Mouse (Mus musculus) cerebellum, adult 2 months (tissue): ENCODE results near the gene Wnt5b. TPM values are rescaled to one million over a fixed set of nuclear protein-coding genes. Genes with fewer than 3 reads are reported as not detected.
"Not testable (repeated sequence)": the region's sequence is repeated elsewhere in the genome, so short reads cannot be mapped to it uniquely, and the experiment has no call there.

ENCODE experiments used
- DNase-seq, 2 experiments: peaks; one replicate each; pipeline ENCODE4 v3.0.0; 2021
- H3K27ac ChIP-seq: fragments of 200-500 bp; 2 replicates; pipeline ENCODE4 v1.5.1; 2012; ENCODE audit warnings: low read length, control low read depth, inconsistent platforms; ENCODE audit not compliant: insufficient read depth
- H3K27me3 ChIP-seq: fragments of 200-500 bp; 2 replicates; pipeline ENCODE4 v1.6.1; 2012; ENCODE audit warnings: inconsistent platforms, mild to moderate bottlenecking, low read length, moderate library complexity; ENCODE audit not compliant: control insufficient read depth, insufficient read depth
- H3K4me1 ChIP-seq: fragments of 200-500 bp; 2 replicates; pipeline ENCODE4 v1.6.1; 2011; ENCODE audit warnings: low read length; ENCODE audit not compliant: control insufficient read depth, insufficient read depth
- H3K4me3 ChIP-seq: fragments of 200-500 bp; replicated peaks from 2 replicates; pipeline ENCODE3; 2011; ENCODE audit warnings: mild to moderate bottlenecking, low read depth, low read length, control low read depth; ENCODE audit not compliant: insufficient read depth
- CTCF ChIP-seq: fragments of 200-500 bp; IDR thresholded peaks from 2 replicates; pipeline ENCODE4 v1.5.1; 2011; ENCODE audit warnings: low read depth, mild to moderate bottlenecking, control low read depth, low read length, moderate library complexity, borderline replicate concordance; ENCODE audit not compliant: insufficient read depth
- POLR2A ChIP-seq: fragments of 200-500 bp; IDR thresholded peaks from 2 replicates; pipeline ENCODE4 v1.6.1; 2011; ENCODE audit warnings: low read length, control low read depth, borderline replicate concordance; ENCODE audit not compliant: insufficient read depth
- WGBS: fragments of 180-500 bp; shearing (Covaris S2); methylation state at CpG from one replicate; pipeline ENCODE4 v1.1.7; 2018; 5-methylcytosine and 5-hydroxymethylcytosine counted together
- polyA plus RNA-seq: library from polyadenylated mRNA; depleted of rRNA; stranded (reverse); fragments of >200 nt; gene quantifications from 2 replicates; pipeline ENCODE4 v1.2.3, GENCODE M21; 2012

Gene Wnt5b
- polyA plus RNA-seq, 1 experiment = 2.0 TPM

GRCm38 (mm10) chr6:119489765-119490164 lies 54.4 kb downstream of the Wnt5b start:
- Histone ChIP-seq H3K27me3 (no peaks in the 10 kb centered on the region), H3K4me1 (peaks cover 4% of the 10 kb centered on the region), H3K4me3 (no peak overlapping the region), H3K27ac (no peak overlapping the region)
- no peak for TF ChIP-seq POLR2A
- TF ChIP-seq CTCF = peak; percentile 90
- WGBS = 9% methylated on average over 5 of the region's 5 CpGs
- DNase-seq = peak in 1 of 2 experiments; percentile 26

- Histone ChIP-seq H3K27me3 (no peaks in the 10 kb centered on the region), H3K4me3 (no peak overlapping the region), H3K27ac (no peak overlapping the region), H3K4me1 (peaks cover 10% of the 10 kb centered on the region)
- DNase-seq = no peak
- 94% methylated on average over 9 of the region's 9 CpGs for WGBS
- TF ChIP-seq POLR2A (no peak), CTCF (no peak)
Observed at GRCm38 (mm10) chr6:119487619-119488018, 56.5 kb downstream of the Wnt5b start.

DNA sequence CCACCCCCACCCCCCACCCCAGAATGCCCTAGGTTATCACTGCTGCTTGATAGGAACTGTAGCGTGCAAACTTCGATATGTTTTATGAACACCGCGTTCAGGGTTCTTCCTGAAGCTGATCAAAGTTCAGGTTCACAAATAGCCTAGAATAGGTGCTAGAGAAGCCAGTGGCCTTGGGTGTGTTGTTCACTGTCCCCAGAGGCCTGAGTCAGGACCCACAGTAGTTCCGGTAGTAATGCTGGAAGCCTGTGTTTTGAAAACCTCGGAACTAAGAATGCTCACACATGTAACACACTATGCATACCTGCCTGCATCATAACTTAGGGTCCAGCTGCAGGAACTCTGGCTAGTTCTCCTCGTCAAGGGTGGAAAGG lies 57.1 kb downstream of the Wnt5b start:
- no peak for DNase-seq
- no peak for TF ChIP-seq POLR2A
- no peak for TF ChIP-seq CTCF
- no peaks in the 10 kb centered on the region for H3K27me3 ChIP-seq
- WGBS = 91% methylated on average over 7 of the region's 7 CpGs
- H3K4me1 ChIP-seq = peaks cover 10% of the 10 kb centered on the region
- no peak overlapping the region for H3K27ac ChIP-seq
- no peak overlapping the region for H3K4me3 ChIP-seq

DNA sequence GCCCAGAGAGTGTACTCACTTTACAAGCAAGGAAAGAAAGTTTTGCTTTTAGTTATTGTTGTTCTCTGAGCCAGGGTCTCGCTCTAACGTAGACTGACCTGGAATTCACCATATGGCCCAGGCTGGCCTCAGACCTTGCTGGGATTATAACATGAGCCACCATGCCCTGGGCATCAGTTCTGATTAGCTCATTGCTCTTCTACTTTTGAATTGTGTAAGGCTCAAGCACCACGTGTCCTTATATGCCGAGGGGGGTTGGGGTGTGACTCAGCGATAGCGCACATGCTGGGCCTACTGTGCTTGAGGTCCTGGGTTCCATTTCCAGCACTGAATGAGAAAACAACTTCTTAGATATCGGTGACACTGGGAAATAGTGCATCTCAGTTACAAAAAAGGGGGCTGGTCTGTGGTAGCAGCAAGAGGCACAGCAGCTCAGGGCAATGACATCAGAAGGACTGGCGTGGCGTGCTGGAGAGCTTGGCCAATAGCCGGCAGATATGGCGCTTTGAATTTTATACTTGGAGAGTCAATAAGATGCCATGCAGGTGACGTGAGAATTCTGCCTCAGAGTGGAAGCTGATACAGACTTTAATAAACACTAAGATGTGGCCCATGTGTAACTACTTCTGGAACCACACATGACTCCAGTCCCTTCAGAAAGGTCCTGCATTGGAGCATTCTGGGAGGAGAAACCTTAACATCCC lies 57.6 kb downstream of the Wnt5b start:
- H3K27me3 ChIP-seq = no peaks in the 10 kb centered on the region
- H3K4me1 ChIP-seq = peaks cover 10% of the 10 kb centered on the region
- 72% methylated on average over 12 of the region's 12 CpGs for WGBS
- H3K4me3 ChIP-seq = no peak overlapping the region
- TF ChIP-seq POLR2A (no peak), CTCF (no peak)
- DNase-seq = no peak
- no peak overlapping the region for H3K27ac ChIP-seq

DNA sequence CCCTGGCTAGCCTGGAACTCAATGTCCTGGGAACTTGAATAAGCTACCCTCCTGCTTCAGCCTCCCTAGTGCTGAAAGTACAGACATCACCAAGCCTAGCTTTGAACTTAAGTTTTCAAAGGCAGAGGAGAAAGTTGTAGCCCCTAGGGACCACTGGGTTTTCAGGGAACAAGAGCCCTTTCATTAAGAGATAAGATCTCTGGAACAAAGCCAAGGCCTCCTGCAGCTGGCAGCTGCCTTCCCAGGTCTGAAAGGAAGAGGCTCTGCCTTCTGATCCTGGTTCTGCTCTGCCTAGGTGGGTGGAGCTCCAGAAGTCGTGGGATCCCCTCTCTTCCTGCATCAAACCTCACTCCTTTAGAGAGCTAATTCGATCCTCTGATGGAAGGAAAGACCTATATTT lies 58.7 kb downstream of the Wnt5b start:
- Histone ChIP-seq H3K4me3 (no peak overlapping the region), H3K27me3 (no peaks in the 10 kb centered on the region), H3K27ac (no peak overlapping the region), H3K4me1 (peaks cover 10% of the 10 kb centered on the region)
- WGBS = 9% methylated on average over 2 of the region's 2 CpGs
- no peak for DNase-seq
- TF ChIP-seq POLR2A (no peak), CTCF (no peak)

DNA sequence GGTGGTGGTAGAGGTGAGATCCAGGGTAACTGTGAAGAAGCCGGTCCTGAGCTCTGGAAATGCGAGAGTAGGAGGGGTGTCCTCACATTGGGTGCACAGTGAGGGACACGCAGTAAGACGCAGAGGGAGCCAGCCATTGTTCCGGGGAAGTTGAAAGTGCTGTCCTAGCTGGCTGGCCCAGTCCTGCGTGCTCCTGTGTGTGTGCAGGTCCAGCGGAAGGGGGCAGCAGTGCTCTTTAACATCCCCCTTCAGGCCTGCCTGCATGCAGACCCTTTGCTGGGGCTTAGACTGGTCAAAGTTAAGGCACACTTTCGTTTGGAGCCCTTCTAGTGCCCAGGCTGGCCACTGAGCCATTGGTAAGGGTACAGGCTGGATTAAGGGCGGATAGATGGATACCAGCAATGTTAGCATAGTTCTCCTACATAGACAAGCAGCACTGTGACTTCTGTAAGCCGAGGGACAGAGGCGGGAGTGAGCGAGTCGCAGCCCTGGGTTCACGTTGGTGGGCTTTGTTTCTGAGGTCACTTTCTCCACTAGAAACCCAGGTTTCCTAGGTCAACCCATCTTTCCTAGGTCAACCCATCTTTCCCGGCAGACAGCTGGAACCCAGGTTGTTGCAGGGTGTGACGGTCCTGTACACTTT lies 61.1 kb downstream of the Wnt5b start:
- Histone ChIP-seq H3K4me1 (peaks cover 10% of the 10 kb centered on the region), H3K4me3 (peak overlapping the region; percentile 42), H3K27me3 (no peaks in the 10 kb centered on the region), H3K27ac (no peak overlapping the region)
- no peak for TF ChIP-seq POLR2A
- TF ChIP-seq CTCF = peak; percentile 64
- peak; percentile 42 to 56 for DNase-seq
- 31% methylated on average over 16 of the region's 16 CpGs for WGBS

GRCm38 (mm10) chr6:119481741-119482390 lies 62.3 kb downstream of the Wnt5b start:
- not testable (repeated sequence) for H3K27me3 ChIP-seq, H3K27ac ChIP-seq
- peak in 1 of 2 experiments; percentile 24 for DNase-seq
- WGBS = 6% methylated on average over 10 of the region's 10 CpGs
- Histone ChIP-seq H3K4me3 (peak overlapping the region; percentile 42), H3K4me1 (peaks cover 10% of the 10 kb centered on the region)

GRCm38 (mm10) chr6:119480706-119481331 lies 63.3 kb downstream of the Wnt5b start:
- under 1% methylated on average over 33 of the region's 33 CpGs for WGBS
- H3K27me3 ChIP-seq = no peaks in the 10 kb centered on the region
- peak in 1 of 2 experiments; percentile 59 for DNase-seq
- TF ChIP-seq POLR2A (no peak), CTCF (no peak)
- peak overlapping the region; percentile 60 for H3K4me3 ChIP-seq
- peak overlapping the region; percentile 55; the same call in 1 of the 2 replicates for H3K27ac ChIP-seq
- peaks cover 7% of the 10 kb centered on the region for H3K4me1 ChIP-seq
